Mouse (Mus musculus) WW6 (cell line): ENCODE results near the gene Cd84.
A peak's percentile ranks its signal among the peaks of the same experiment; 100 is the strongest.
"Not testable (repeated sequence)": the region's sequence is repeated elsewhere in the genome, so short reads cannot be mapped to it uniquely, and the experiment has no call there.

Source experiments
- DNase-seq: peaks from one replicate; pipeline ENCODE4 v3.0.0-alpha.2; 2013; ENCODE audit warnings: low read depth, low spot score

Cd84 gene

DNA sequence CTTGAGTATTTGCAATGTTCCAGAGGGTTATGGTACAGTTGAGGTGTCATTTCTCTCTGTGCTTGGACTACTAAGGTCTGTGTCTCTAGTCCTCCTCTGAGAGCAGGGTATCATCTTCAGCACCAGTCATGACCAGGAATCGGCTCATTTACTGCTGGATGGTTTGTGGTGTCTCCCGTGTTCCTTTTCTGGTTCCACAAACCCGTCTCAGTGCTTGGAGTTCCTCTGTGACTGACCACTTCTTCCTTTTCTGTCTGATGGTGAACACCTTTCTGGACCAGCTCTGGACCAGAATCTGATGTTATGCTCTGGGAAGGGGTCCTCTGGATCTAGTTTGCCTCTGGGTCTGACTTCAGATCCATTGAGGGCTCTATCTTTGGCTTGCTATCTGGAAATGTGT lies at the start of gene Cd84:
TSS of gene Cd84 (plus strand) at position 210 of the 400 bp plus-strand sequence.
- DNase-seq = no peak

DNA sequence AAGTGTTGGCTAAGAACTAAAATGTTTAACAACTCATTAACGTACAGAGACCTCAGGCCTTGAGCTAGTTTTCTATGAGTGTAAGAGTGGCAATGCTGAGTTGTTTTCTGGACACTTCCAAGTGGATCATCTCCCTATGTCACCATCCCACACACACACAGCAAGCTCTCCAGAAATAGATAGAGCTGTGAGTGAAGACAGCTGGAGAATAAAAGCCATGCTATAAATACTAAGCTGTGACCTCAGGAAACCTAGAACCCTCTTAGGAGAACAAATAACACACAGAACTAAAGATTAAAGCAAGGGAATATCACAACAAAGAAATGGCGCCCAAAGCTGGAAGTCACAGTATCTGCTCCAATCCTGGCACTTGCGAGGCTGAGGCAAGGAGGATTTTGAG lies 48.0 kb upstream of the Cd84 start:
- no peak for DNase-seq

DNA sequence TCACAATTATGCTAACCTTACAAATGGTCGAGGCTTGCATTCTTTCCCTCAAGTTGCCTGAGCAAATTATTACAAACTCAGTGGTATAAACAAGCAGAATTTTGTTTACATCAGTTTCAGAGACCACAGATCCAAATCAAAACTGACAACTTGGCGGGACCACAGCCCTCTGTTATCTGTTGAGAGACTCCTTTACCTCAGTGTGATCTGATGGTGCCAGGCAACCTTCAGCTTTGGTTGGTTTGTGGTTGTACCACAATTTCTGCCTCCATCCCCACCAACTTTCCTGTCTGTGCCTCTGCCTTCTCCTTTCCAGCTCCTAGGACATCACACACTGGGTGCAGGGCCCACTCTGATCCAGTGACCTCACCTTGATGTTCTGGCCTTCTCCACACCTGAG lies 43.3 kb upstream of the Cd84 start:
- no peak for DNase-seq

DNA sequence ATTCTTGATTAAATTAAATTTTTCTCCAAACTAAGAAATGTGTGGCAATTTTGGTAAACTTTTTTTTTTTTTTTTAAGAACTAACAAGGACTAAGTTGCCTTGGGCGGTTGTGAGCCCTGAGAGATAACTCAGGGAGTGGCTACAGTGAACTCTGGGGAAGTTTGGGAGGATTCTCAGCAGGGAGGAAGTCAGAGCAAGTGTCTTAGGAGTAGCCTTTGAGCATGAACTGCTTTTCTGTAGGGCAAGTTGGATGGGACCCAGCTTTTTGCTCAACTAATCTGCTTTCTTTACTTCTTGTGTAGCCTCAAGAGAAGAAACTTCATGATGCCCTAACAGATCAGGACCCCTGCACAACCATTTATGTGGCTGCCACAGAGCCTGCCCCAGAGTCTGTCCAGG lies 41.7 kb upstream of the Cd84 start:
- DNase-seq = no peak

DNA sequence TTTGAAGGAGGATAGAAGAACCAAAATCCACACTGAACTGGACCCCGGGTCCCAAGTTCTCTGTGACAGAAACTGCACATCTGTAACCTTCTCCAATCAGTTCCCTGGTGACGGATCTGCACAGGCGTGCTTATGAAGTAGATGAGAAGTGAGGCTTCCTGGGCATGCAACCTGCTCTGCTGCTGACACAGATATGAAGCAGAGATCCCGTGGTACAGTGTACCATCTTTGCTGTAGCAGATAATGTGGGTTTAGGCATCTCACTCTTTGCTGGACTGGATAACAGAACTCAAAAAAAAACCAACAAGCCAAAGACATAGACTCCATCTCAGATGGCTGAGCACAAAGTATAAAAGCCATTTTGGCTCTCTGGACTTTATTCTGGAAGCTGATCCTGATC lies 39.8 kb upstream of the Cd84 start:
- DNase-seq = no peak

DNA sequence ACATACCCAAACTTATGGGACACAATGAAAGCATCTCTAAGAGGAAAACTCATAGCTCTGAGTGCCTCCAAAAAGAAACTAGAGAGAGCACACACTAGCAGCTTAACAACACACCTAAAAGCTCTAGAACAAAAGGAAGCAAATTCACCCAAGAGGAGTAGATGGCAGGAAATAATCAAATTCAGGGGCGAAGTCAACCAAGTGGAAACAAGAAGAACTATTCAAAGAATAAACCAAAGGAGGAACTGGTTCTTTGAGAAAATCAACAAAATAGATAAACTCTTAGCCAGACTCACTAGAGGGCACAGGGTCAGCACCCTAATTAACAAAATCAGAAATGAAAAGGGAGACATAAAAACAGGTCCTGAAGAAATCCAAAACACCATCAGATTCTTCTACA lies 28.4 kb upstream of the Cd84 start:
- not testable (repeated sequence) for DNase-seq

DNA sequence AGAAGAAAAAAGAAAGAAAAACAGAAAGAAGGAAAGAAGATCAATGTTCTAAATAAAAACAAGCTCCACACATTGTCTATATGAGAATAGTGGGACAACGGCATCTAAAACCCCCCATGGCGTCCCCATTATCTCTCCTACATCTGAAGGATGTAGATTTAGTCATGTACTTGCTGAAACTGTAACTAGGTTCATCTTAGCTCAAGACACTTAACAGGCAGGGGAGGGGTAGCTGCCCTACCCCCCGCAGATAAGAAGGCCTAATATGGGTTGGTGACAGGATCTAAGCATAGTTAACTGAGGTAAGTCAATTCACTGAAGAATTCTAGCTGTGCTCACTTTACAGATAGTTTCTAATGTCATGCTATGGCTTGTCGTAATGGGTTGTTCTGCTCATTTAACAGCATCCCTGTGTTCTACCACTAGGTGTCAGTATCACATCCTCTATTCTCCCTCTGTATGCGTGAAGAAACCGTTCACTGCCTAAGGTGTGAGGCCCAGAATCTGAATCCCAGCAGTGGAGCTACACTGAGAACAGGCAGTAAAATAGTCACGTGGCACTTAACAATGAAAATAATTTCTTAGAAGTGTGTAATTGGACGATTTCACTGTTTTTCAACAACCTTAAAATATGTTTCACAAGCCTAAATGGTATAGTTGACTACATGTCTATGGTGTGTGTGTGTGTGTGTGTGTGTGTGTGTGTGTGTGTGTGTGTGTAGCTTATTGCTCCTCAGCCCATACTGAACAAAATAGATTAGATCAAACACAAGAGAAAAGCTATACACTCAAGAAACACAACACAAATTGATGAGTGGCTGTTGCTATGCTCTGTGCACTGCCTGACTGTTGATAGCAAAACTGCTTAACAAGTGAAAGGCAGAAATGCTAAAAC lies 23.7 kb upstream of the Cd84 start:
- peak; percentile 48 for DNase-seq

DNA sequence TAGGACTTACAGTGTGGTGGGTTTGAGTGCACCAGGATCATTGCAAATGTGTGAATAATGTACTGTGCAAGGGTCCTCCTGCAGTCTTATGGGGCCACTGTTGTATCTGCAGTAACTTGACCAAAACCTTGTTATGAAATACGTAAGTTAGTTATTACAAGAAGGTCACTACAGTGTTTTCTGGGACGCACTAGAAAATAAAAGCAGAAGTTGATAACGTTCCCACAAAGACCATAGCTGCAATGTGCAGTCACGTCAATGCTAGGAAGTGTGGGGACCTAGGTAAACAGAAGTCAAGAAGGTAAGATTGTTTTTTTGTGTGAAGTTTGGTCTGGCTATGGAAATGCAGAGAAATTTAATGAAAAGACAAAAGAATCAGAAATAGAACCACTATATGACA lies 22.5 kb upstream of the Cd84 start:
- no peak for DNase-seq

DNA sequence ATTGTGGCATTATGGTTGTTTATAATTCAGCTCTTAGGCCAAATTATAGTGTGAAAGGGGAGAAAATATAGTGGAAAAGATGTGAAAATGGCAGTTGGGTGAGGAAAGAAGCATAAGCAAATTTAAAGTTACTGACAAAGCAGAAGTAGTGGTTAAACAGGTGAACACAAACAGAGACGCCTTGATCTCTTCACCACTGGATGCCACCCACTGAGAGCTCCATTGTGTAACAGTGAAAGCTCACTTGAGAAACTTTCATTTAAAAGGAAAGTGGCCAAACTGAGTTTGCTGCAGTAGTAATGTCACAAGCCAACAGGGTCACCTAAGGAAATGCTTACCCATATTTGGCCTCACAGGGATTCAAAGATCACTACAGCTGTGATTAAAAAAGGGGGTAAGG lies 18.2 kb upstream of the Cd84 start:
- DNase-seq = no peak

DNA sequence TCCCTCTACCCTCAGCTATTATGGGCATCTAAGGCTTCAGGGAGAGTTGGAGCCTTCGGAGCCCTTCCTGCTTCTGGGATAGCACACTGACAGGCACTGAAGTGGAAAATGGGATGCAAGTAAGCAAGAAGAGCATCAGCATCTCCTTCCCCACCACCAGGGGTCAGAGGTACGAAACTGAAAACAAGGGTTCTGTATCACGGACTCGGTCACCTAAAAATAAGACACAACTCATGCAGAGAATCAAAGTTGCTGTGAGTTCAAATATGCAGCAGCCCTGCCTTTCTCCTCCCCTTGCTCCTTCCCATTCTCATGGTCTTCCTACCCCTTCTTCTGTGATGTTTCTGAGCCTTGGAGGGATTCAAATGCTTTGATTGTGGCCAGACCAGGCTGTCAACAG lies 14.0 kb upstream of the Cd84 start:
- DNase-seq = peak; percentile 24

DNA sequence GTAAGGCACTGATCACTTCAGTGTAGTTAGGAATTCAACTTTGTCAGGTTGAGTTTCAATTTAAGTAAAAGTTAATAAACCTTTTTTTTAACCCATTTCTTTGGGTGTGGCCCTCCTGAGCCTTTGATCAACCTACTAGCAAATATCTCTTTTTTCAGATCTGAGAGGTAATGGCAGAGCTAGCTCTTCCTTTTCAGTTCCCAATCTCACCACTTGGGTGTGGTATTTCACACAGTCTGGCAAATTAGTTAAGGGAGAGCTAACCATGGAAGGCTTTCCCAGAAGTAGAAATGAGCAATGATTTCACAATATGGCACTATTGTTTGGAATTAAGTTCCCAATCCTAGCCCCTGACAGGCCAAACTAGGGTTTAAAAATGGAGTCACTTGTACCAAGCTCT lies 13.3 kb upstream of the Cd84 start:
- no peak for DNase-seq

DNA sequence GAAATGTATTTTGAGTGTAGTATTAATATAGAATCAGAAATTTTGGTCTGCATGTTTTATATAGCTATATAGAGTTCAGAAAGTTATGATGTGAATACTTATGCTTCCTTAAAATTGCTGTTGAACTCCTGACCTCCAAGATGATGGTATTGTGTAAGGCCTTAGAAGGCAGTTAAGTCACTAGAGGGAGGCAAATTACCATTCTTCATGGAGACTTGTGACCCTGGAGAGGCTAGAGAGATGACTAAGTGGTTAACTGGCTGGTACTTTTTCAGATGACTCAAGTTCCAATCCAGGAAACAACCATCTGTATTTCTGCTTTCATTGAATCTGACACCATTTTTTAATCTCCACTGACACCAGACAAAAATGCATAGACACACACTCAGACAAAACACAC lies 11.8 kb upstream of the Cd84 start:
- DNase-seq = no peak

DNA sequence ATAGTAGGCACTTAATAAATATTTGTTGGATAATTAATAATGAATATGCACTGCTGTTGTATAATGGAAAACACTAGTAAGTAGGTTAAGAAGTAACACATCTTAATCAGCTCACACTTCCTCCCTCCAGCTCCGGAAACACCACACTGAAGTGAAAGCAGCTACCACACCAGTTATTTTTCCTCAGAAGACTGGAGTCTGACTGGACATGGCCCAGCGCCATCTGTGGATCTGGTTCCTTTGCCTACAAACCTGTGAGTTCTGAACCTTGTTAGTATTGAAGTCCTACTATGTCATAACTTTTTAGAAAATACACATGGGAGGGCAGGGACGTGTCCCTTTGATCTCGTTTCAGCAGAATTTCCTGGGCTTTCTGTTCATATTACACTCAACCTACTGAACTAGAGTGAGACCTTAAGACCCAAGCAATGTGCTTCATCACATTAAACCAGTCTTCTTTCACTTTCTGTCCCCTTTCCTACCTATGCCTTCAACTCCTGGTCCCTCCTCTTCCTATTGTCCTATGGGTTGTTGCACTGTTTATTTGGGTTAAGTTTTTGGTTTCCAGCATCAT lies 1.0 kb downstream of the Cd84 start:
- no peak for DNase-seq

DNA sequence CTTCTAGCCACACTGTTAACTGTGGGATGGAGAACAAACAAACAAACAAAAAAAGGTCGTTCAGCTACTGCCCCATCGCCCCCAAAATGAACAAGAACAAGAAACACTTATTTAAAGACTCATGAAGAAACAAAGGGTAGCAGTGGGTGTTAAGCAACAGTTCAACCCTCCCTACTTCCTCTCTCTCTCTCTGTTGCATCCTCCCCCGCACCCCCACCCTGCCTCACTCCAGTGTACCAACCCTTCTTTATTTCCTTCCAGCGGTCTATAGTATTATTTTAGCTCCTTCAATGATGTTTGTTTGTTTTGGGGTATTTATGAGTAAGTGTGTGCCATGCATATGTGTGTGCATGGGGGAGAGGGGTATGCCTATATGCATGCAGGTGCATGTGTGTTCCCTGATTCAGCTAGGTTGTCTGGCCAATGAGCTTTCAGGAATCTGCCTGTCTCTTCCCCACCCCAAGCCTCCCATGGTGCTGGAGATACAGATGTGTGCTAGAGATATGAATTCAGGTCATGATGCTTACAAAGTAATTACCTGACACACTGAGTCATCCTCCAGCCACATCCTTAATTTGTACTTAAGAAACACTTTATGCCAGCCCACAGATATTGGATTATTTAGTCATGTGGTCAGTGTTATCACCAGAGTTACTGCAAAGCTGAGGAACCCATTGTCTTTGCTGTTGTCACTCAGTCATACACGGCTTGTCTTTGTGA lies 5.7 kb downstream of the Cd84 start:
- DNase-seq = no peak

DNA sequence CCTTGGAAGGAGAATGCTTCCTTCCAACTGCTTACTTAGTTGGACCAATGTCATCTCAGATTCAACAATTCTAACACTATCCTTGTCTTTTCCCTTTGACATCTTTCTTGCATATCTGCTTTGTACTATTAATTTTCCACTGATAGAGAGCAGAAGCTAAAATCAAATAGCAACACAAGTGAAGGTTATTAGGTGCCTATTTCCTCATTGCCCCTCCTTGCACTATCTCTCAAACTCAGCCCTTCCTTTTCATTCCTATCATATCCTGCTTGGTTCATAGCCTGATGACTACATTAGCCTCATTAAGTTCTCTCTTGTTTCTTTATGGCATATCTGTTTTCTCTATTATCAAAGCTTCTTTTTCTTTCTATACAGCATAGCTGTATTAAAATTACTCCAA lies 8.7 kb downstream of the Cd84 start:
- no peak for DNase-seq

DNA sequence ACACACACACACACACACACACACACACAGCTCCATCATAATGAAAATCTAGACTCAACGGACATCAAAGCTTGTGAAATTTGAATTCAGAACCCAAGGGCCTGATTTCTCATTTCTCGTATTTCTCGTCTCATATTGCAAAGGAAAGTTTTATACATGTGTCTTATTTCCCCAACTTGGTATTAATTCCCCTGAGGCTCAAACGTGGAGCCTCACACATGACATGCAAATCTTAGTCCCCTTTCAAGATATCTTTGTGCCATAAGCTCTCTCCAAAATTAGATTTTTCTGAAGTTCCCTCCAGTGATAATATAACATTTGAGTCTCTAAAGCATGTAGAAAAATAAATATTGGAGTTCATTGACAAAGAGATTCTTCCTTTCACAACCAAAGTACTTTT lies 9.3 kb downstream of the Cd84 start:
- DNase-seq = no peak

DNA sequence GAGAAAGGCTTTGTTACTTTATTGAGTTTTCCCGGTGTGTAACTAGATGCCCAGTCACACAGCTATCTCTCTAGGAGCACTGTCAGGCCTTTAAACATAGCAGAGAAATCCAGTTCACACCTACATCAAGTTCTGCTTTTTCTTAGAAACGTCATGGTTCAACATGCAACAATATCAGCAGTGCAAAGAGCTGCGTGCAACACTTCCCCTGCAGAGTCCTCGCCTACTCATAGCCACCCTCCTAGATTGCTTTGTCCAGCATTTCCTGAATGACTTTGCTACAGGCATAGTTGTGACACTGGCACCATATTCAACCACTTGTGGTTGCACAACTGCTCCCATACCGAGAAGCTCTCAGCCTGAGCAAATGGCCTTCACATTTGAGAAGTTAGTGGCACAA lies 10.0 kb downstream of the Cd84 start:
- no peak for DNase-seq

DNA sequence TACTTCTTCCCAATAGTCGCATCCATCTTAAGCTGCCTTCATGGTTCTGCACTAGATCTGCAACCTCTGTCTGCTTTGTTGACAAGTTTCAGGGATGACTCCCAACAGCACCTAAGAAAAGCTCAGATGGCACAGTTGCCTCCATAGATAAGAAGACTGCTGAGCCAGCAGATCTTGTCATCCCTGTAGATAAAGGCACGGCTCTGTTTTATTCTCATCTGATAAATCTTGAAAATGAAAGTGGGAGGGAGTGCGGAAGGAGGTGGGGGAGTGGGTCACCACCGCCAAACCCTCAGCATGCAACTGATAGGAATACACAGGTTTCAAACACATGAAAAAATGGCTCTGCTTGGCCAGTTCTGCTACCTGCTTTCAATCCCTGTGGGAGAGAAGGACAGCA lies 26.0 kb downstream of the Cd84 start:
- no peak for DNase-seq

DNA sequence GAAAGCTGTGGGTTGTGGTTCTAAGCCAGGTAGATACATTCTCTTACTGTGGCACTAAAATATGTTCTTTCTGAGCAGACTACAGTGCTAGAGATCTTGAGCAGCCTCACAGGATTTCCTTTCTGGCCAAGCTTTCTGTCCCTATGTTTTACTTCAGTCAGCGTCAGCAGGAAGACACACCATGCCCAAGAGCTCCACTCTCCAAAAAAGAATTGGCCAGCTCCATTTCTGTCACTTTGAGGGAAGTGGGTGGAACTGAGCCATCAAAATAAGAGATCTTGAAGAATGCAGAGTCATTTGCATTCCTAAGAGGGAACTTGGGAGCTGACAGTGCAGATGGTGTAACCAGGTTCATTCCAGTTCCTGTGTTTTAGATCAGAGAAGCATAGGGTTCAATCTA lies 47.5 kb downstream of the Cd84 start:
- no peak for DNase-seq

DNA sequence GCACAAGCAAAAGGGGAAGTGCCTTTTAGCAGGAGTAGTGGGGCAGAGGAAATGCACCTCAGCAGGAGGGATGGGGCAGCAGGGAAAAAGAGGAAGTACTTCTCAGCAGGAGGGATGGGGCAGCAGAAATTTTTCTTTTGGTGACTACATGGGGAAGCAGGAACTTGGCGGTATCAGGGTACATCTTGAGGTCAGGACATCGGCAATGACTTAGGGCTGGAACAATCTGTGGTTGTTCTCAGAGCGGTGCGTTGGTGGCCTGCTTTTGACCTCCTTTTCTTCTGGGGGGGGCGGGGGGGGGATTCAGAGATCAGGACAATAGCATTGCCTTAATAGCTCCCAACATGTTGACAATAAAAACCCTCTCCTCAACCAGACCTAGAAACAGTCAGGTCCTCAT lies 55.9 kb downstream of the Cd84 start, which contains the start of gene Gm10521:
TSS of gene Gm10521 (plus strand) at position 301 of the 400 bp plus-strand sequence.
- DNase-seq = not testable (repeated sequence)

DNA sequence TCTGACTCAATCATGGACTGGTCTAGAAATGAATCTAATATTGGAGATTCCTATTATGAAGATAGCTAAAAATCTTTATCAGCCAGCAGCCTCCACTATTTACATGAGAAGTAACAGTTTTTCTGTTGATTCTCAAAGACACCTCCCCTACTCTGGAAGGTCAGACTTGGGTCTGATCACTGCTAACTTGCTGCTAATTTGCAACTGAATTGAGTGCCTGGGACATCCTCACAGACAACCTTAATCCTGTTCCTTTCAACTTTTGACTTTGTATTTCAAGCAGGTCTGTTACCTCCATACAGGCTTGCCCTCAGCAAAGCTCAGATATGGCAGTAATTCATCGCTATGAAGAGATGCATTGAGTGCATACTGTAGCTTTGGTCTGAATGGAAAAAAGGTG lies 64.5 kb downstream of the Cd84 start:
- DNase-seq = no peak

DNA sequence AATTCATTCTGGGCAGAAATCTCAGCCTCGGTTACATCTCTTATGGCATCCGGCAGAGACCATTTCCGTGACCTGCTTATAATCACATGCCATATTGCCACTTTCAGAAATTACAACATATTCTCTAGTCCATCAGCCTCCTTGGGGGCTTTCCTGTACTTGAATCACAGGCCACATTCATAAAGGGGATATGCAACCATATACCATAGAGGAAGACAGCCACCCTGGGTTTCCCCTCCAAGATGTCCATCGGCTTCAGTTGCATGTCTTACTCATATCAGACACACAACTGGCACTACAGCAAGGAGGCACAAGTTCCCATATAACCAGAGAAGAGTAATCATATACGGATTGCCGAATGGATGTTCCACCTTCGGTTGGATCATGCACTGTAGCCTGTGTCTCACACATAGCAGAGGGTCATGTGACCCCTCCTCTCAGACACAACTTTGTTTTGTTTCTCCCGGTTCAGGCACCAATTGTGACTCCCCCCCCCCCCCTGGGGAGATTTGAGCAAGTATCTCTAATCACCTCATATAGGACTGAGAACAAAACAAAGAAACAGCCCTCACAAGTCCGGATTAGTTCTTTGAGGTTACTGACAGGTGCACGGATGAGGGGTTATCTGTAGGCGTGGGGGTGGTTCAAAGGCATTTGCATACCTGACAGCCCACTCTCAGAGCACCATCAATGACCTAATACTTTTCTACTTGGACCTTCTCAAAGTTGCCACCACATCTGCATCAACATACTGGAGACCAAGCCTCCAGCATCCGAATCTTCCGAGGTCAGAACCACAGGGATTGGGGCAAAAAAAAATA lies 76.4 kb downstream of the Cd84 start:
- no peak for DNase-seq
